Mouse (Mus musculus) lung, embryonic 14.5 days (tissue): ENCODE measurements around the gene Trip12. TPM values are rescaled to one million over a fixed set of nuclear protein-coding genes. Genes with fewer than 3 reads are reported as not detected.

ENCODE experiments used
- ATAC-seq: fragments of 200-750 bp; cut with Nextera tagmentation; 2 replicates; pipeline ENCODE4 v1.8.0; 2017; ENCODE audit warnings: mild to moderate bottlenecking, moderate TSS enrichment, moderate library complexity; ENCODE audit not compliant: insufficient read depth
- DNase-seq: peaks from one replicate; pipeline ENCODE4 v3.0.0-alpha.2; 2015
- H3K27ac ChIP-seq: fragments of 300-500 bp; sonication (generic); 2 replicates; pipeline ENCODE4 v1.5.1; 2014; ENCODE audit warnings: low read depth, mild to moderate bottlenecking, moderate library complexity
- H3K27me3 ChIP-seq: fragments of 300-500 bp; sonication (generic); 2 replicates; pipeline ENCODE4 v1.6.1; 2014; ENCODE audit warnings: low read length, control low read depth; ENCODE audit not compliant: insufficient read depth
- H3K36me3 ChIP-seq: fragments of 300-500 bp; sonication (generic); 2 replicates; pipeline ENCODE4 v1.6.1; 2014; ENCODE audit warnings: control low read depth; ENCODE audit not compliant: insufficient read depth
- H3K4me1 ChIP-seq: fragments of 300-500 bp; sonication (generic); 2 replicates; pipeline ENCODE4 v1.6.1; 2014; ENCODE audit warnings: antibody characterized with exemption, control low read depth; ENCODE audit not compliant: insufficient read depth
- H3K4me2 ChIP-seq: fragments of 300-500 bp; sonication (generic); 2 replicates; pipeline ENCODE4 v1.6.1; 2014; ENCODE audit warnings: mild to moderate bottlenecking
- H3K4me3 ChIP-seq: fragments of 300-500 bp; sonication (generic); 2 replicates; pipeline ENCODE4 v1.5.1; 2014; ENCODE audit warnings: low read depth, low read length
- H3K9ac ChIP-seq: fragments of 300-500 bp; sonication (generic); 2 replicates; pipeline ENCODE4 v1.6.1; 2014
- H3K9me3 ChIP-seq: fragments of 300-500 bp; sonication (generic); 2 replicates; pipeline ENCODE4 v1.6.1; 2016; ENCODE audit warnings: low read depth, low read length, control low read depth
- CTCF ChIP-seq: IDR thresholded peaks from 2 replicates; pipeline ENCODE4 v1.5.1; 2016; ENCODE audit warnings: antibody characterized with exemption, low read depth
- WGBS: fragments of 180-500 bp; shearing (Covaris S2); extraction: QIAGEN DNeasy Blood & Tissue Kit; methylation state at CpG from one replicate; pipeline ENCODE4 v1.1.7; 2014; 5-methylcytosine and 5-hydroxymethylcytosine counted together
- polyA plus RNA-seq: library from polyadenylated mRNA; unstranded; fragments of >200 nt; fragmentation: Nextera tagmentation; extraction: Ambion mirVana; gene quantifications from 2 replicates; pipeline ENCODE4 v1.2.1, GENCODE M21; 2014

Trip12 gene
- 69.5 and 75.7 TPM in 2 replicates for polyA plus RNA-seq

DNA sequence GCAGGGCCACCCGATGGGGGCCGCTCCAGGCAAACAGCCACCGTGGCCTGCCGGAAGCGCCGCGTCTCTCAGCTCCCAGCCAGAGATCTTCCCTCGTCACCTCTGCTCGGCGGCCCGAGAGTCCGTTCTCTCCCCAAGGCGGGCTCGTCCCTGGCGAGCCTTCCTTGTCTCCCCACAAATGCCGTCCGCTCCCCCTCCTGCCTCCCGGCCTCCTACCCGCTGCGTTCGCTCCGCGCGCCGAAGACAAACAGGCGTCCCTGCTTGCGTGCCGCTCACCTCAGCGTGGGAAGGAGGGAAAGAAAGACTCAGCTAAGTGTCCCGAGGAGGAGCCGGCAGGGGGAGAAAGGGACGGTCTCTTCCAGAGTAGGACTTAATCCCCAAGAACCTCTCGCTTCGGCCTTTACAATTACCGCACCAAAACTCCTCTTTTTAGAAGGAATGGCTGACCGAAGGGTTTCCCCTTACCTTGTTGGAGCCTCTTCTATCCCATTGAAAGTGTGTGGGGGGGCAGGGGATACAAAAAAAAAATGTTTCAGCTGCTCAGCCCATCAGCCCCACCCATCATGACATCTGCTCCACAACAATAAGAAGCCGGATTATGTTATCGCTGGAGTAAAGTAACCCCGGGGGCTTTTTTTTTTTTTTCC lies at the start of gene Trip12:
TSS of gene Trip12 (minus strand) at position 499 of the 647 bp plus-strand sequence.
- H3K36me3 ChIP-seq: no peaks in the 10 kb centered on the region
- 0 out of 2 replicates have a peak, but pooled peaks have one; percentile 20 for TF ChIP-seq CTCF
- peak within 1 kb of the TSS; percentile 86 for H3K4me3 ChIP-seq
- peak within 1 kb of the TSS; percentile 96 for H3K9ac ChIP-seq
- H3K4me1 ChIP-seq: no peaks in the 10 kb centered on the region
- under 1% methylated on average over 39 of the region's 39 CpGs for WGBS
- H3K27ac ChIP-seq: peak within 1 kb of the TSS; percentile 99
- H3K27me3 ChIP-seq: no peaks in the 10 kb centered on the region
- peak within 1 kb of the TSS; percentile 69 for H3K4me2 ChIP-seq
- H3K9me3 ChIP-seq: no peaks in the 10 kb centered on the region
- peak; percentile 36 for ATAC-seq
- peak; percentile 24 for DNase-seq

DNA sequence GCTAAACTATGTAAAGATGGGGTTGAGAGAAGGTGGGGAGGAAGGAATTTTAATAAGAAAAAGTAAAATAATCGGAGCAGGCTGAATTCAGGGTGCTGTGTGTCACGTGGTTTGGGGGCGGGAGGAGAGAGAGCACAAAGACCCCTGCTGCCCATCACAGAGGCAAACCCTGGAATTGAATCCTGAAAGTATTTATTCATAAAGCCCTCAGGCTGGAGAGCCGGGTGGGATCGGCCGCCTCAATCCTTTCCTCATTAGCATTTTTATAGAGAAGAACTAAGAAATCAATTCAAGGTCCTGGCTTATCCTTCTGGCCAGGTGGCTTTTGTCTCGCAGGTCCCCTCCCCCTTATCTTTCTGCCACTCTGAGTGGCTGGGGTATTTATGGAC lies 49.7 kb upstream of the Trip12 start:
- TF ChIP-seq CTCF: no peak
- H3K4me1 ChIP-seq: no peaks in the 10 kb centered on the region
- H3K27ac ChIP-seq: no peak overlapping the region
- H3K36me3 ChIP-seq: no peaks in the 10 kb centered on the region
- no peak overlapping the region for H3K4me3 ChIP-seq
- no peaks in the 10 kb centered on the region for H3K9me3 ChIP-seq
- ATAC-seq: no peak
- H3K9ac ChIP-seq: no peak overlapping the region
- no peak for DNase-seq
- no peaks in the 10 kb centered on the region for H3K27me3 ChIP-seq
- WGBS: 38% methylated on average over 7 of the region's 7 CpGs
- no peak overlapping the region for H3K4me2 ChIP-seq

DNA sequence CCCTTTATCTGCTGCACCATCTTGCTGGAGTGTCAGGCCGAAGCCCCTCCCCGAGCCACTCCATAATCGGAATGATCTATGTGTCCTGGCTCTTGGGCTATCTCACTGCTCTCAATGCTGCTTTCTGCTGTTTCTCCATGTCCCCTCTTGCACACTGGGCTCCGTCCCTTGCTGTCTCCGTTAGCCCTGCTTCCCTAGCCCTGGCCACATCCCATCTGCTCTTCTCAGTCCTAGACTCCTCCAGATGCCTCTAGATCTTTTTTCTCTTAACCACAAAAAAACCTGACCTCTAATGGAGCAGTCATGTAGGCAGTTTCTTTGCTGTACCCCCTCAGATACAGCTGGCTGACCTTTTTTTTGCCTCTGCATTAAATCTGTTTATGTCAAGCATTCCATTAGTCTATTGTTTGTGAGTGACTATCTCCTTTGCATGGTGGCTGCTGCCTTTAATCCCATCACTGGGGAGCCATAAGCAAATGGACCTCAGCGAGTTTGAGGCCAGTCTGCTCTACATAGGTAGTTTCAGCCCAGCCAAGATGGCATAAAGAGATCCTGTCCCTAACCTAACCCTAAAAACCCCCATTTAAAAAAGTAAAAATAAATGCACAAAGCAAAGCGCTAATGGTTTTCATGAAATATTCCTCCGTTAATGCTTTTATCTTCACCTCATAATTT lies 49.2 kb upstream of the Trip12 start:
- TF ChIP-seq CTCF: no peak
- Histone ChIP-seq H3K27ac (no peak overlapping the region), H3K27me3 (no peaks in the 10 kb centered on the region), H3K9me3 (no peaks in the 10 kb centered on the region), H3K4me3 (no peak overlapping the region), H3K9ac (no peak overlapping the region), H3K4me1 (no peaks in the 10 kb centered on the region), H3K36me3 (no peaks in the 10 kb centered on the region), H3K4me2 (no peak overlapping the region)
- ATAC-seq (no peak), DNase-seq (no peak)
- 56% methylated on average over 8 of the region's 8 CpGs for WGBS

DNA sequence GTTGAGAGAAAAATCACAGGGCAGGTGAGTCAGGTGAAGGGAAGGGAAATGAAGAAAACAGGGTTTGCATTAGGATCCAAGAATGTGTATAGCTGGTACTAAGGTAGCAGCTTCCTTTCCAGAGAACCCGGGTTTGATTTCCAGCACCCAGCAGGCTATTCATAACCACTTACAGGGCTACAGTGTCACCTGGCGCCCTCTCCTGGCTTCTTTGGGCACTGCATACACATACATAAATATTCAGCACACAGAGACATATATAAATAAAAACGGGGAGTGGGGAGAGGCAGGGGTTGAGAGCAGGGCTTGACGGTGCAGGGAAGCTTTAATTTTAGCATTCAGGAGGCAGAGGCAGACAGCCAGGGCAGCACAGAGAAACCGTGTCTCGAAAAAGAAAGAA lies 45.6 kb upstream of the Trip12 start:
- Histone ChIP-seq H3K4me2 (no peak overlapping the region), H3K9ac (no peak overlapping the region), H3K27ac (no peak overlapping the region), H3K4me3 (no peak overlapping the region), H3K27me3 (no peaks in the 10 kb centered on the region), H3K4me1 (no peaks in the 10 kb centered on the region), H3K9me3 (no peaks in the 10 kb centered on the region), H3K36me3 (no peaks in the 10 kb centered on the region)
- TF ChIP-seq CTCF: peak; percentile 14; the same call in 1 of the 2 replicates
- 85% methylated on average over 6 of the region's 6 CpGs for WGBS
- no peak for ATAC-seq
- DNase-seq: no peak

DNA sequence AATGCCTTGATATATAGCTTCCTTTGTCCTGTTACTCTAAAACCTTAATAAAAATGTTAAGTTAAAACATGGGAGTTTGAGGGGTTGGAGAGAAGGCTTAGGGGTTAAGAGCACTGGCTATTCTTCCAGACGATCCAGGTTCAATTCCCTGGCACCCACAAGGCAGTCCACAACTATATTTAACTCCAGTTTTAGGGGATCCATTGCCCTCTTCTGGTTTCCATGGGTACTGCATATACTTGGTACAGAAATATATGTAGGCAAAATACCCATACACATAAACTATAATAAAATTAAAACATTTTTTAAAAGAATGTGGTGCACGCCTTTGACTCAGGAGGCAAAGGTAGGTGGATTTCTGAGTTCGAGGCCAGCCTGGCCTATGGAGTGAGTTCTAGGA lies 44.9 kb upstream of the Trip12 start:
- H3K9ac ChIP-seq: no peak overlapping the region
- WGBS: 82% methylated on average over 3 of the region's 3 CpGs
- H3K4me2 ChIP-seq: no peak overlapping the region
- peak; percentile 32 for TF ChIP-seq CTCF
- H3K27me3 ChIP-seq: no peaks in the 10 kb centered on the region
- H3K9me3 ChIP-seq: no peaks in the 10 kb centered on the region
- H3K36me3 ChIP-seq: no peaks in the 10 kb centered on the region
- DNase-seq (peak; percentile 44), ATAC-seq (no peak)
- H3K27ac ChIP-seq: no peak overlapping the region
- H3K4me3 ChIP-seq: no peak overlapping the region
- no peaks in the 10 kb centered on the region for H3K4me1 ChIP-seq

DNA sequence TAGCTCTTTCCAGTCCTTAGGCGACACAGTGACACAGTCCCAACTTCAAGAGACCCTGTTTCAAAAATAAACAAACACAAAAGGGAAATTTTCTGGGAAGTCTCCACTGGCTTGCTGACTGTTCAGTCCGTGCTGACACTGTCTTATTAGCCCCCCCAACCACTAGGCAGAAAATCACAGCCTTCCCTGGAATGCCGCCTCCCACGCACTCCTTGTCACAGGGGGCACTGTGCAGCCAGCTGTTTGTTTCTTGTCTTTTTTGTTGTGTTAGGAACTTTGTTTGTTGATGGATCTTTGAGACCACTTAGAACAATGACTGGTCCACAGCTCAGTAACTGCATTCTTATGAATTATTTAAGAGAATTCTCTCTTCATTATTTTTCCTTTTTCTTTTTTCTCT lies 43.6 kb upstream of the Trip12 start:
- Histone ChIP-seq H3K4me1 (no peaks in the 10 kb centered on the region), H3K9me3 (no peaks in the 10 kb centered on the region), H3K27me3 (no peaks in the 10 kb centered on the region), H3K27ac (no peak overlapping the region), H3K36me3 (no peaks in the 10 kb centered on the region), H3K9ac (no peak overlapping the region), H3K4me3 (no peak overlapping the region), H3K4me2 (no peak overlapping the region)
- no peak for DNase-seq
- 61% methylated on average over 4 of the region's 4 CpGs for WGBS
- TF ChIP-seq CTCF: no peak
- no peak for ATAC-seq

DNA sequence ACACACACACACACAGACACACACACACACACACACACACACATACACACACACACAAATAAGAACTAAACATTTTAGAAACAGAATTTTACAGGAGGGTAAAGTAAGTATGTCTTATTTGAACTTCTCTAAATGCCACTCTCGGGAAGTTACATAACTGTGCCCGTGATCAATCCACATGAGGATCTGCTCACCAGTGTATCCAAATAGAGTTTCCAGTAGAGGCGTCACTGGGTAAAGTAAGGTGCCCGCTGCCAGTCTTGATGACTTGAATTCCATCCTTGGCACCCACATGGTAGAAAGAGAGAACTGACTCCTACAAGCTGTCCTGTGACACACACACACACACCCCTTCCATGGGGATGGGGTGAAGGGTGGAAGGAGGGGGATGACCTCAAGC lies 42.6 kb upstream of the Trip12 start:
- Histone ChIP-seq H3K36me3 (no peaks in the 10 kb centered on the region), H3K27me3 (no peaks in the 10 kb centered on the region), H3K4me3 (no peak overlapping the region), H3K9ac (no peak overlapping the region), H3K9me3 (no peaks in the 10 kb centered on the region), H3K27ac (no peak overlapping the region), H3K4me1 (no peaks in the 10 kb centered on the region), H3K4me2 (no peak overlapping the region)
- no peak for TF ChIP-seq CTCF
- DNase-seq (no peak), ATAC-seq (no peak)
- WGBS: 84% methylated on average over 4 of the region's 4 CpGs
